Mouse (Mus musculus): Measurements from ENCODE around the gene Slc7a10.

Slc7a10 gene

DNA sequence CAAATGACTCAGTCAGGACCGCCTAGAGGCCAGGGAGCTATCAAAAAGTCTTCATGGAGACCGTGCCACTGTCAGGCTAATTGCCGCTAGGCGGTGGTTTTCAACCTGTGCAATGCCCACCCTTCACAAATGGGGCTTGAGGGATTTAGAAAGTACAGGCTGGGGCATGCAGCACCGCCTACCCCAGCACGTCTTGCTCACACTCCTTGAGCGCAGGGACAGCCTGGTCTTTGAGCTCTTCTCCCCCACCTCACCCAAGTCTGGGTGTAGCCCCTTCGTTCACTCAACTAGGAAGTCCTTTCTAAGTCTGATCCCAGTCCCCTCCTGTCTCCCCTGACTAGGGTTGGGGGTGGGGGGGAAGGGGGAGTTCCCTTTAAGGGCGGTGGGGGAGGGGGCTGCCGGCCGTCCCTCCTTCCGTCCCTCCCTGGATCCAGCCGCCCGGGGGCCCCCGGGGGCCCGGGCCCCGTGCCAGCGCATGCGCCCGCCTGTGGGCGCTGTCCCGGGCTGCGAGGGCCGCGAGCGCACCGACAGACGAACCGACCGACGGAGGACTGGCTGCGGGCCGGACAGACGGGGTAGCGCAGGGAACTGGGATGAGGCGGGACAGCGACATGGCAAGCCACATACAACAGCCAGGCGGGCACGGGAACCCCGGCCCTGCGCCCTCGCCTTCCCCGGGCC is at the start of gene Slc7a10:
TSS of gene Slc7a10 (plus strand) at position 497 of the 681 bp plus-strand sequence.
- DNase-seq, result peak; percentile 22

DNA sequence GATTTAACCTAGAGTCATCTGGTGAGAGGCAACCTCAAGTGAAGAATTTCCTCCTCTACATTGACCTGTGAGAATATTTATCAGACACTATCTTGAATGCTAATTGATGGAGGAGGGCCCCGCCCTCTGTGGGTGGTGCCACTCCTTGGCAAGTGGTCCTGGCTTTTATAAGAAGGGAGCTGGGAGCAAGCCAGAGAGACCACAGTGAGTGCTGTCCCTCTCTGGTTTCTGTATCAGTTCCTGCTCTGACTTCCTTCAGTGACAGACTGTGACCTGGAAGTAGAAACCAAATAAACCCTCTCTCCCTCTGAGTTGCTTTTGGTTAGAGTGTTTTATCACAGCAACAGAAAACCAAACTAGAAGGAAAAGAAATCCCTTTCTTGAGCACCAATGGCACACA is 48.7 kb upstream of the Slc7a10 start:
- no peak for DNase-seq

- DNase-seq, result no peak
Observed at GRCm38 (mm10) chr7:35138481-35138880, 47.7 kb upstream of the Slc7a10 start.

DNA sequence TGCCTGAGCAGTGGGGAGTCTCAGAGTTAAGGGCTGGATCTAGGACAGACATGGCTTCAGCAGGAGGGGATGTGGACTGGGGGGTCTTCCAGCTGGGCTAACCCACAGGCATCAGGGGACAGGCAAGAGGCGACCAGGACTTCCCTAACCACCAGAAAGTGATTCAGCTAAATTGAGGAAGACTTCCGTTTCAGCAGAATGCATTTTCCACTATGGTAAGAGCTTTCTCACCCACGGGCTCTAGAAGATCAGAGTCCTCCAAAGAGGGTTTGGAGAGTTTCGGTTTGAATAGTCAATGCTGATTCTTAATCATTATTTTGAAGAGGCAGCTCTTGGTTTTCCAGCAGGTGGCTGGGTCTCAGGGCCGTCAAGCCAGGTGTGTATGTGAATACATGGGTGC is 46.3 kb upstream of the Slc7a10 start:
- DNase-seq, result no peak

GRCm38 (mm10) chr7:35141519-35141918 is 44.7 kb upstream of the Slc7a10 start:
- DNase-seq, result peak; percentile 87

DNA sequence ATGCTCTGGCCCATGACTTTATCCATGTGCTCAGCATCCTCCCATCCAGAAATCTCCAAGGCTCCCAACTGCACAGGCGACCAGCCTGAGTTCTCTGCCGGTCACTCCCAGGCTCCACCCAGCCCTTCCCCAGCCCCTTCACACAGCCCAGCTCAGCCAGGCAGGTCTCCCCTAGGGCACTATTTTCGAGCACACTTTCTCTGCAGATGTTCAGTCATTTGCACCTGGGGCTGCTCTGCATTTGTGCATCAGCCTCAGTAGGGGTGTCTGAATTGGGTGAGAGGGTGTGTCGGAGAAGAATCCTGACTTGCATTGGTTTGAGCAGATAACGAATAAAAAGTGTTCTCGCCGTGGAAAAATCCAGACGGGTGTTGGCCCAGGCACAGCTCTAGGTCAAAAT is 43.7 kb upstream of the Slc7a10 start:
- DNase-seq, result no peak

- DNase-seq, result no peak
Observed at GRCm38 (mm10) chr7:35143864-35144618, 42.1 kb upstream of the Slc7a10 start.

DNA sequence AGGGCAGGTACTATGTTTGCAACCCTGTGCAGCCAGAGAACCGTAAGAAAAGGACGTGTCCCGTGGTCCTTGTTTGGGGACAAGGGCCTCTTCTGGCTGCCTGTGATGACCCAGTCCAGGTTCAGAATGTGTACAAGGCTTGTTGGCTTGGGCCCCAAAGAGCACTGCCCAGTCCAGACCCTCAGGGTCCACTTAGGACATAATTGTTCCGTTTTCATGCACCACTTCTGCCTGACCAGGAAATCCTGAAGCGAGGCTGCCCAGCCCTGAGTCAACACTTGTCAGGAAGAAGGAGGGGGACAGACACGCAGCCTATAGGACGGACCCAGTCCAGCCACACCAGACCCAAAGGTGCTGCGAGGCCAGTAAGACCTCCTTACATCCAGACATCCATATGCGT is 41.1 kb upstream of the Slc7a10 start:
- DNase-seq, result peak; percentile 66

GRCm38 (mm10) chr7:35146269-35146668 is 39.9 kb upstream of the Slc7a10 start:
- DNase-seq, result peak; percentile 77

GRCm38 (mm10) chr7:35149616-35150433 is 36.4 kb upstream of the Slc7a10 start:
- no peak for DNase-seq

GRCm38 (mm10) chr7:35150860-35151259 is 35.3 kb upstream of the Slc7a10 start:
- DNase-seq, result no peak

- no peak for DNase-seq
Observed at GRCm38 (mm10) chr7:35154449-35154848, 31.7 kb upstream of the Slc7a10 start.

GRCm38 (mm10) chr7:35156561-35157477 is 29.4 kb upstream of the Slc7a10 start:
- DNase-seq, result no peak

DNA sequence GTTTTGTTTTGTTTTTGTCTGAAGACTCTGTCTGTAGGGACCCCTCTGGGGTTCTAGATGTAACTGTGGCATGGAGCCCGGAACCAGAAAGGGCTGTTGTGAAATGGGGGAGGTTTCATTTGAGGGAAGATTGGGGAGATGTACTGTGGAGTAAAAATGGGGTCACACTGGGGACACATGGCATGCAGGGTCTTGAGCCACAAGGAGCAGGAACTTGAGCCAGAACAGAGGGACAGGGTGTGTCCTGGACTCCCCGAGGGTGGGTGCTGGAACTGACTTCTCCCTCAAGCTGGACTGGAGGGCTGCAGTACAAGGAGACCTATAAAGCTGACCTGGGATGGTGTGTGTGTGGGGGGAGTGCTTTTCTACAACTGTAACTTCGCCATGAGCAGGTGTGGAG is 28.7 kb upstream of the Slc7a10 start:
- DNase-seq, result no peak

GRCm38 (mm10) chr7:35162443-35162842 is 23.7 kb upstream of the Slc7a10 start:
- DNase-seq, result no peak

DNA sequence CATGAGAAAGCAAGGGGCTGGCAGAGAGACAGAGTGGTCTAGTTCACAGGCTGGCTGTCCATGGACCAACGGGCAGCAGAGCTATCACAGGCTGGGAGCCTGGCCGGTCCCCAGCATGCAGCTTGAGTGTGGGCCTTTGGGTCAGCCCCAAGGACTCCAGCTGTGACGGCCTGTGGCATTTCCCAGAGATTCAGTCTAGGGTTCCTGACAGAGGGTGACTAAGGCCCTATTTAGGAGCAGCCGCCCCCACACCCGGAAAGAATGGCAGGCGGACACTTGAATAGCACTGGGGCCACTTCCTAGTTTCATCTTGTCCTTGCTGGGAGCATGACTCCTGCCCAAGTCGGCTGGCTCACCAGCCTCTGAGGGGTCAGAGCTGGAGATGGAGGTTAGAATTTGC is 22.6 kb upstream of the Slc7a10 start:
- DNase-seq, result peak; percentile 41

GRCm38 (mm10) chr7:35164131-35164530 is 22.1 kb upstream of the Slc7a10 start:
- DNase-seq, result no peak

DNA sequence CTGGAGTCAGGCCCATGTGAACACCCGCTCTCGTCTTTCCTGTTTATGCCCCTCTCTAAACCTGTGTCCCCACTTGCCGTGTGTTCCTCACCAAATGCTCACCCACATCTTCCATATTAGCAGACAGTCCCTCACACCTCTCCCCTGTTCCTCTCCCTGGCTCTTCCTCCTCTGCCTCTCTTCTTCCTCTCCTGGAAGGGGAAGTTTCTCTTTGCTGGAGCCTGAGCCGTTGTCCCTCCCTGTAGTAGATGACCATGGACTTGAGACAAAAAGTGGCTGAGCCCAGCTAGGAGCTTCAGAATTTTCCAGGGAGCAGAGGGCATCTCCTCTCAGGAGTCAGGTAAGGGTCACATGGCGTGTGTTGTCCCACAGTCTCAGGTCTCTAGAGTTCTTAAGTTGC is 19.2 kb upstream of the Slc7a10 start:
- no peak for DNase-seq

DNA sequence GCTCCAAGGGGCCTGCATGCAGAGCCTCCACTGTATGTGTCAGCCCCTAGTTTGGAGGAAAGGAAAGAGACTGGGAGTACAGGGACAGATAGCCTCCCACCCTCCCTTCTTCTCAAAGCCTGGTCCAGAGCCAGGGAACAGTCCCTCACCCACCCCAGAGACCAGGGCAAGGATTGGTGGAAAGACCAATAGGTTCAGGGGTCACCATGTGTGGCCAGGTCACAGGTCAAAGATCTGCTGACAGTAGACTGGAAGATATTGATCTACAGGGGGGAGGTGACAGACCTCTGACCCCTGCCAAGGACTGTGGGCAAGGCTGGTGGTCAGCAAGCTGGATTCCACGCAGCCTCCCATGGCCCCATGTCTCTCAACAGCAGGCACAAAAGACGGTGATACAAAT is 18.3 kb upstream of the Slc7a10 start:
- DNase-seq, result no peak

- peak; percentile 94 for DNase-seq
Observed at GRCm38 (mm10) chr7:35169341-35169740, 16.8 kb upstream of the Slc7a10 start.

GRCm38 (mm10) chr7:35171867-35172382 is 14.3 kb upstream of the Slc7a10 start:
- DNase-seq, result peak; percentile 92

- DNase-seq, result no peak
Observed at GRCm38 (mm10) chr7:35172519-35172918, 13.7 kb upstream of the Slc7a10 start.
